Mouse (Mus musculus): ENCODE measurements around the gene Siglece. TPM values are rescaled to one million over a fixed set of nuclear protein-coding genes. Genes with fewer than 3 reads are reported as not detected.

Gene Siglece
- polyA plus RNA-seq (2015; fragmentation: Nextera tagmentation; extraction: Ambion mirVana) = 0.31 and 0.66 TPM in 2 replicates

GRCm38 (mm10) chr7:43660002-43660401, at the start of gene Siglece:
TSS of gene Siglece (minus strand) at chr7:43660161.

GRCm38 (mm10) chr7:43690118-43690517, 30.2 kb upstream of the Siglece start, which contains the start of gene Klk14:
TSS of gene Klk14 (plus strand) at chr7:43690418.

GRCm38 (mm10) chr7:43671809-43672580, 12.0 kb upstream of the Siglece start, which contains the start of gene Ctu1:
TSS of gene Ctu1 (plus strand) at chr7:43672016.

GRCm38 (mm10) chr7:43634500-43634899, 25.5 kb downstream of the Siglece start, which contains the start of gene Ceacam18:
TSS of gene Ceacam18 (plus strand) at chr7:43634707.

DNA sequence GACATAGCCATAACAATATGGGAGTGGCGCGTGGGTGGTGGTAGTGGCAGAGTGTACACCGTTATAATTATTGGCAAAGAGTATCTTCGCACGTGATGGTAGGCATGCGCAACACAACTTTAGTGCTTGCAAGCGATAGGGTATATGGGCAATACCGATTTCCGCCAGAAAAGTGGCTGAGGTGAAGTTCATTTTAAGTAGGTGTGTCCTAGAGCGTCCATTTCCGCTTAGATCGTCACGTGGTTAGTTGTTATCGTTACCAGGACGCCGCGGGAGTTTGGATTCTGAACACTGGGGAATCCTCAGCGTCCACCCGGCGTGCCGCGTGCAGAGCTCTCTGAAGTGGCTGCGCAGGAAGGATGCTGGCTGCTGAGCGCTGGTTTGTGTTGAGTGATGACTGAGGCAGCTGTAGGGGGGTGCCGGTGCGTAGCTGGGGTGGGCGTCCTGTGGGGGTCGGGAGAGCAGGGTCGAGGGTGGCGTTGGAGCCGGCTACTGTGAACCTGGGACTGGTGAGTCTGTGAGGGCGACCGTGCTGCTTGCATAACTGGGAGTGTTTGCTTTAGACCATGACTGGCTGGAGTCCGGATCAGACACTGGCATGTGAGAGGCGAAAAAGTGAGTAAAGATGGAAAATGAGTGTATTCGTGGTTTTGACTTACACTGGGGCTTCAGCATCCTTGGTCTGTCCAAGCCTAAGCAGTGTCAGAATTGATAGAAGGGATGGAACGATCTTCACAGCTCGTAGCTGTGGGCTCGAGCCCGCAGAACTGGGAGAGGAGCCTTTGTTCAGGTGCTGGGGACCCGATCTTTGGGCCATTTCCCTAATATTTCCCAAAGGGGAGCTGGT, 52.8 kb downstream of the Siglece start, which contains the start of gene Zfp819:
Gene Zfp819, plus strand, starts transcription at position 274 of the 847 bp plus-strand sequence.

Other genes with a start within 250 kb of the Siglece start
- gene Lim2, start 232.5 kb downstream of the Siglece start, polyA plus RNA-seq (2015; fragmentation: Nextera tagmentation; extraction: Ambion mirVana) = not detected in 2 replicates
- not detected in 2 replicates for gene Nkg7, start 223.1 kb downstream of the Siglece start, polyA plus RNA-seq (2015; fragmentation: Nextera tagmentation; extraction: Ambion mirVana)
- not detected in 2 replicates for gene Cldnd2, start 219.4 kb downstream of the Siglece start, polyA plus RNA-seq (2015; fragmentation: Nextera tagmentation; extraction: Ambion mirVana)
- 158 and 160 TPM in 2 replicates for gene Etfb, start 216.1 kb downstream of the Siglece start, polyA plus RNA-seq (2015; fragmentation: Nextera tagmentation; extraction: Ambion mirVana)
- 0.35 TPM in 1 of 2 replicates, not detected in the other for gene Gm45233, start 216.0 kb downstream of the Siglece start, polyA plus RNA-seq (2015; fragmentation: Nextera tagmentation; extraction: Ambion mirVana)
- 22.5 and 30.7 TPM in 2 replicates for gene Vsig10l, start 197.0 kb downstream of the Siglece start, polyA plus RNA-seq (2015; fragmentation: Nextera tagmentation; extraction: Ambion mirVana)
- 12.7 and 16.4 TPM in 2 replicates for gene Iglon5, start 170.1 kb downstream of the Siglece start, polyA plus RNA-seq (2015; fragmentation: Nextera tagmentation; extraction: Ambion mirVana)
- not detected in 2 replicates for gene 4931406B18Rik, start 154.2 kb downstream of the Siglece start, polyA plus RNA-seq (2015; fragmentation: Nextera tagmentation; extraction: Ambion mirVana)
- gene Cd33, start 115.7 kb downstream of the Siglece start, polyA plus RNA-seq (2015; fragmentation: Nextera tagmentation; extraction: Ambion mirVana) = 1.9 and 2.0 TPM in 2 replicates
- gene Zfp658, start 97.9 kb downstream of the Siglece start, polyA plus RNA-seq (2015; fragmentation: Nextera tagmentation; extraction: Ambion mirVana) = 3.7 and 3.9 TPM in 2 replicates
- 8.9 and 9.6 TPM in 2 replicates for gene Zfp719, start 80.6 kb downstream of the Siglece start, polyA plus RNA-seq (2015; fragmentation: Nextera tagmentation; extraction: Ambion mirVana)
- 0.34 and 0.43 TPM in 2 replicates for gene Zfp819, start 53.0 kb downstream of the Siglece start, polyA plus RNA-seq (2015; fragmentation: Nextera tagmentation; extraction: Ambion mirVana)
- not detected in 2 replicates for gene Ceacam18, start 25.5 kb downstream of the Siglece start, polyA plus RNA-seq (2015; fragmentation: Nextera tagmentation; extraction: Ambion mirVana)
- gene Ctu1, start 11.9 kb upstream of the Siglece start, polyA plus RNA-seq (2015; fragmentation: Nextera tagmentation; extraction: Ambion mirVana) = 13.4 and 16.4 TPM in 2 replicates
- gene Klk14, start 30.3 kb upstream of the Siglece start, polyA plus RNA-seq (2015; fragmentation: Nextera tagmentation; extraction: Ambion mirVana) = not detected in 2 replicates
- gene Klk13, start 52.4 kb upstream of the Siglece start, polyA plus RNA-seq (2015; fragmentation: Nextera tagmentation; extraction: Ambion mirVana) = 0.24 and 0.25 TPM in 2 replicates
- not detected in 2 replicates for gene Klk12, start 108.7 kb upstream of the Siglece start, polyA plus RNA-seq (2015; fragmentation: Nextera tagmentation; extraction: Ambion mirVana)
- gene Klk11, start 114.4 kb upstream of the Siglece start, polyA plus RNA-seq (2015; fragmentation: Nextera tagmentation; extraction: Ambion mirVana) = not detected in 2 replicates
- 0.28 and 0.54 TPM in 2 replicates for gene Klk10, start 120.9 kb upstream of the Siglece start, polyA plus RNA-seq (2015; fragmentation: Nextera tagmentation; extraction: Ambion mirVana)
- gene Klk9, start 131.7 kb upstream of the Siglece start, polyA plus RNA-seq (2015; fragmentation: Nextera tagmentation; extraction: Ambion mirVana) = 0.23 TPM in 1 of 2 replicates, not detected in the other
- 11.5 and 15.1 TPM in 2 replicates for gene Klk8, start 137.4 kb upstream of the Siglece start, polyA plus RNA-seq (2015; fragmentation: Nextera tagmentation; extraction: Ambion mirVana)
- 0.11 and 0.15 TPM in 2 replicates for gene Klk7, start 151.1 kb upstream of the Siglece start, polyA plus RNA-seq (2015; fragmentation: Nextera tagmentation; extraction: Ambion mirVana)
- gene Klk6, start 164.3 kb upstream of the Siglece start, polyA plus RNA-seq (2015; fragmentation: Nextera tagmentation; extraction: Ambion mirVana) = not detected in 2 replicates
- gene Klk5, start 181.8 kb upstream of the Siglece start, polyA plus RNA-seq (2015; fragmentation: Nextera tagmentation; extraction: Ambion mirVana) = not detected in 2 replicates
- 0.15 TPM in 1 of 2 replicates, not detected in the other for gene Klk4, start 221.0 kb upstream of the Siglece start, polyA plus RNA-seq (2015; fragmentation: Nextera tagmentation; extraction: Ambion mirVana)

Data from neural tube, postnatal 0 days (tissue).